Mouse (Mus musculus) bone marrow, adult 2 months (tissue): ENCODE measurements around the gene Ino80b.

ENCODE experiments used
- CTCF ChIP-seq: fragments of 200-500 bp; IDR thresholded peaks from 2 replicates; pipeline ENCODE4 v1.5.1; 2011; ENCODE audit warnings: low read length, control low read depth; ENCODE audit not compliant: control insufficient read depth, insufficient read depth
- POLR2A ChIP-seq: fragments of 200-500 bp; IDR thresholded peaks from 2 replicates; pipeline ENCODE4 v1.6.1; 2011; ENCODE audit warnings: low read depth, mild to moderate bottlenecking, control low read depth, low read length, borderline replicate concordance; ENCODE audit not compliant: control insufficient read depth

DNA sequence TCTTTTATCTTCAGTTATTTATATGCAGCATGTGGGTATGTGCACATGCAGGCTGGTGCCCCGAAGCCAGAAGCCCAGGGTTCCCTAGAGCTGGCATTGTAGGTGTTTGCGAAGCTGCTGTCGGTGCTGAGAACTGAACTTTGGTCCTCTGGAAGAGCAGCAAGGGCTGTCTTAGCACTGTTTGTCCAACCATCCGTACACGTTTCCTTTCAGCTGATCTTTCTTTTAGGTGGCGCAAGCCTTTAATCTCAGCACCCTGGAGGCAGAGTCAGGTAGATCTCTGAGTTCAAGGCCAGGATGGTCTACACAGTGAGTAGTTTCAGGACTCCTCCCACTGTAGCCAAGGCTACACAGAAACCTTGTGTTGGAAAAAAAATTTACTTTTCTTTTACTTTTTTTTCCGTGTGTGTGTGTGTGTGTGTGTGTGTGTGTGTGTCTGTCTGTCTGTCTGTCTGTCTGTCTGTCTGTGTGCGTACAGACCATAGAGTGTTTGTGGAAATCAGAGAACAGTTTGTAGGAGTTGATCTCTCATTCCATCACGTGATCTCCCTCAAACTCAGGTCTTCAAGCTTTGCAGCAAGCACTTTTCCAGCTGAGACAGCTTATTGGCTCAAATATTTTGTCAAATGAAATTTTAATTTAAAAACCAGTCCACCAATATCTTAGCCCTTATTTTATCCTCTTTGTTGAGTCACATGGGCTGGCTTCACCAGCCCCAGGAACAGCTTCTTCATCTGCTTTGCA lies 7.1 kb upstream of the Ino80b start:
- TF ChIP-seq POLR2A: no peak
- no peak for TF ChIP-seq CTCF
